Mouse (Mus musculus) cerebellum, adult 11 months (tissue): ENCODE data around the gene Igf2bp3.
A peak's percentile ranks its signal among the peaks of the same experiment; 100 is the strongest.

Experiments used
- DNase-seq: peaks from one replicate; pipeline ENCODE4 v3.0.0; 2022

Gene Igf2bp3

GRCm38 (mm10) chr6:49218275-49218802, 3.6 kb upstream of the Igf2bp3 start:
- no peak for DNase-seq

GRCm38 (mm10) chr6:49217581-49218274, 3.0 kb upstream of the Igf2bp3 start:
- DNase-seq, result peak; percentile 9

- no peak for DNase-seq
These were observed 2.2 kb upstream of the Igf2bp3 start for GRCm38 (mm10) chr6:49216811-49217542.

- DNase-seq, result no peak
These were observed 1.2 kb upstream of the Igf2bp3 start for GRCm38 (mm10) chr6:49215748-49216585.

- no peak for DNase-seq
These were observed 450 bp downstream of the Igf2bp3 start for GRCm38 (mm10) chr6:49214086-49214927.

- DNase-seq, result no peak
These were observed 1.1 kb downstream of the Igf2bp3 start for GRCm38 (mm10) chr6:49213581-49214085.

GRCm38 (mm10) chr6:49212931-49213580, 1.7 kb downstream of the Igf2bp3 start:
- no peak for DNase-seq

- DNase-seq, result no peak
These were observed 2.6 kb downstream of the Igf2bp3 start for GRCm38 (mm10) chr6:49212141-49212540.

- no peak for DNase-seq
These were observed 3.2 kb downstream of the Igf2bp3 start for GRCm38 (mm10) chr6:49211596-49211995.

- no peak for DNase-seq
These were observed 4.6 kb downstream of the Igf2bp3 start for GRCm38 (mm10) chr6:49209881-49210854.

- DNase-seq, result no peak
These were observed 5.8 kb downstream of the Igf2bp3 start for GRCm38 (mm10) chr6:49208935-49209334.

GRCm38 (mm10) chr6:49208297-49208930, 6.3 kb downstream of the Igf2bp3 start:
- DNase-seq, result no peak

GRCm38 (mm10) chr6:49206416-49206815, 8.3 kb downstream of the Igf2bp3 start:
- no peak for DNase-seq

GRCm38 (mm10) chr6:49195188-49195587, 19.6 kb downstream of the Igf2bp3 start:
- DNase-seq, result no peak

GRCm38 (mm10) chr6:49194536-49194935, 20.2 kb downstream of the Igf2bp3 start:
- no peak for DNase-seq

- no peak for DNase-seq
These were observed 25.4 kb downstream of the Igf2bp3 start for GRCm38 (mm10) chr6:49189363-49189762.

GRCm38 (mm10) chr6:49187299-49187698, 27.5 kb downstream of the Igf2bp3 start:
- DNase-seq, result no peak

- no peak for DNase-seq
These were observed 38.7 kb downstream of the Igf2bp3 start for GRCm38 (mm10) chr6:49176018-49176417.

- no peak for DNase-seq
These were observed 40.1 kb downstream of the Igf2bp3 start for GRCm38 (mm10) chr6:49174616-49175015.

- DNase-seq, result no peak
These were observed 41.1 kb downstream of the Igf2bp3 start for GRCm38 (mm10) chr6:49173674-49174073.
